22 mouse cellular contexts compared by ENCODE assay signal in genomic region chr16:42466976-42467375, GRCm38 (mm10).
DNase-seq lines count a peak whose midpoint lies in the region; ATAC-seq lines count a peak whose summit lies in the region.
"Had no signal": no experiment of that assay in that cellular context is flagged by ENCODE, and none has a peak within 500 bp of the region (broad histone marks: within the 10 kb centered on the region; RNA-seq: fewer than 3 reads in every experiment).

No protein-coding gene starts in this region.

- no peak overlapping the region for H3K9ac ChIP-seq in midbrain, embryonic 11.5 days (ENCODE audit: low read length)
- H3K9ac ChIP-seq in midbrain, embryonic 14.5 days (replicated peaks; ENCODE audit: low read length), result no peak overlapping the region
- H3K9ac ChIP-seq: embryonic facial prominence, embryonic 12.5 days; embryonic facial prominence, embryonic 15.5 days; forebrain, postnatal 0 days; hindbrain, embryonic 12.5 days had no signal

- no peaks in the 10 kb centered on the region for H3K27me3 ChIP-seq in midbrain, embryonic 11.5 days (ENCODE audit: control insufficient read depth, insufficient read depth, low read length)
- no peaks in the 10 kb centered on the region for H3K27me3 ChIP-seq in midbrain, embryonic 14.5 days (ENCODE audit: control insufficient read depth, insufficient read depth, low read length)
- H3K27me3 ChIP-seq: embryonic facial prominence, embryonic 12.5 days; embryonic facial prominence, embryonic 15.5 days; hindbrain, embryonic 12.5 days had no signal

- WGBS in midbrain, embryonic 11.5 days, result 52% methylated on average over 1 of the region's 1 CpGs
- WGBS in midbrain, embryonic 14.5 days, result 31% methylated on average over 1 of the region's 1 CpGs

- no peak overlapping the region for H3K27ac ChIP-seq in midbrain, embryonic 11.5 days (ENCODE audit: low read depth, low read length)
- no peak overlapping the region for H3K27ac ChIP-seq in midbrain, embryonic 14.5 days (replicated peaks; ENCODE audit: low read depth, low read length)
- H3K27ac ChIP-seq: embryonic facial prominence, embryonic 12.5 days; embryonic facial prominence, embryonic 15.5 days; gastrocnemius, adult 2 months; hindbrain, embryonic 12.5 days had no signal

- H3K4me1 ChIP-seq in midbrain, embryonic 11.5 days (ENCODE audit: control insufficient read depth, insufficient read depth, low read length), result peaks cover 3% of the 10 kb centered on the region; the same call in 1 of the 2 replicates
- no peaks in the 10 kb centered on the region for H3K4me1 ChIP-seq in midbrain, embryonic 14.5 days (ENCODE audit: control insufficient read depth, insufficient read depth, low read length)
- H3K4me1 ChIP-seq: embryonic facial prominence, embryonic 12.5 days; embryonic facial prominence, embryonic 15.5 days; hindbrain, embryonic 12.5 days had no signal

- H3K9me3 ChIP-seq in midbrain, embryonic 11.5 days (ENCODE audit: control insufficient read depth, low read length), result no peaks in the 10 kb centered on the region
- no peaks in the 10 kb centered on the region for H3K9me3 ChIP-seq in midbrain, embryonic 14.5 days (ENCODE audit: control insufficient read depth, low read length)
- H3K9me3 ChIP-seq: embryonic facial prominence, embryonic 12.5 days; embryonic facial prominence, embryonic 15.5 days; hindbrain, embryonic 12.5 days had no signal

- no peak overlapping the region for H3K4me2 ChIP-seq in midbrain, embryonic 11.5 days
- no peak overlapping the region for H3K4me2 ChIP-seq in midbrain, embryonic 14.5 days (ENCODE audit: low read length)
- H3K4me2 ChIP-seq: embryonic facial prominence, embryonic 12.5 days; embryonic facial prominence, embryonic 15.5 days; heart, embryonic 11.5 days; hindbrain, embryonic 12.5 days had no signal

- DNase-seq in cerebellum, adult 18-20 months, result peak; percentile 7 to 16
- DNase-seq in cerebellum, adult 8-10 months, result no peak
- peak; percentile 6 to 50 for DNase-seq in cerebellum, postnatal 14 days
- no peak for DNase-seq in cerebellum, adult 11 months
- peak; percentile 74 for DNase-seq in midbrain, embryonic 11.5 days (ENCODE audit: low spot score, missing footprints)
- DNase-seq in midbrain, embryonic 14.5 days, result no peak
- DNase-seq: adrenal gland, adult 8-10 months; adrenal gland, postnatal 25 days; forebrain, postnatal 0 days; gastrocnemius, adult 2 months; gastrocnemius, postnatal 14 days; heart, adult 11 months; kidney, adult 18-20 months had no signal

- H3K4me3 ChIP-seq in midbrain, embryonic 11.5 days (ENCODE audit: low read depth, low read length), result no peak overlapping the region
- H3K4me3 ChIP-seq in midbrain, embryonic 14.5 days (replicated peaks; ENCODE audit: low read depth, low read length), result no peak overlapping the region
- H3K4me3 ChIP-seq: embryonic facial prominence, embryonic 12.5 days; embryonic facial prominence, embryonic 15.5 days; gastrocnemius, adult 2 months; hindbrain, embryonic 12.5 days had no signal

- H3K36me3 ChIP-seq in midbrain, embryonic 11.5 days (ENCODE audit: control insufficient read depth, insufficient read depth, low read length), result no peaks in the 10 kb centered on the region
- no peaks in the 10 kb centered on the region for H3K36me3 ChIP-seq in midbrain, embryonic 14.5 days (ENCODE audit: control insufficient read depth, insufficient read depth, low read length)
- H3K36me3 ChIP-seq: embryonic facial prominence, embryonic 12.5 days; embryonic facial prominence, embryonic 15.5 days; hindbrain, embryonic 12.5 days had no signal

- ATAC-seq in midbrain, embryonic 11.5 days (ENCODE audit: low FRiP score), result no peak
- ATAC-seq in midbrain, embryonic 14.5 days (ENCODE audit: low FRiP score, low TSS enrichment), result no peak
- ATAC-seq: activated CD4-positive, CD25-positive, alpha-beta regulatory T cell, adult 4 months; forebrain, embryonic 14.5 days; forebrain, postnatal 0 days; hindbrain, embryonic 16.5 days; inflammation-experienced regulatory T-cells, adult 6 months; intestine, embryonic 16.5 days had no signal

Comparison
In these comparisons a context has a peak if more than half of its experiments do, and no peak if none do; other contexts are left out.
1. DNase-seq: peak in cerebellum, adult 18-20 months (2 of 2), cerebellum, postnatal 14 days (2 of 2) and midbrain, embryonic 11.5 days (single experiment); none in cerebellum, adult 8-10 months (single experiment), cerebellum, adult 11 months (single experiment) and midbrain, embryonic 14.5 days (single experiment).